Mouse (Mus musculus) A20 (cell line): ENCODE results near the gene Il4i1.

Experiments used
- DNase-seq: peaks from one replicate; pipeline ENCODE4 v3.0.0-alpha.2; 2011; ENCODE audit warnings: low read depth, low spot score

The Il4i1 gene

DNA sequence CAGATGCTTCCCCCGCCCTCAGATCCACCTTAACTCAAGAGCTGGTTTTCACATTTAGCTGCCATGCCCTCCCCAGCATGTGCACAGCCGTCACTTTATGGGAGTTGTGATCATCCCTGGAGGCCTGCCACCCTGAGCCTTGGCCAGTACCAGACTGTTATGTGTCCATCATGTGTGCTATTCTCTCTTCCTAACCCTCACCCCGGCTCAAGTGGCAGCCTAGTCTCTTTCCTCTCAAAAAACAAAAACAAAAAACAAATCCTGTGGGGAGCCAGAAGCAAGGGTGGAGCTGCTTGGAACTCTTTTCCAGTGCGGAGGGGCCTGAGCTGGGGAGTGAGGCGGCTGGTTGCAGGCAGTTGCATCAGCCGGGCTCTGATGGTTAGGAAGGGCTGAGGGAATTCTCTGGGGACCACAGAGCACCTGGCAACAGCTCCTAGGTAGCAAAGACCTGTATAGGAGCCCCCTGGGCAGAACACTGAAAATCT is 2.6 kb downstream of the Il4i1 start:
- peak; percentile 55 for DNase-seq

DNA sequence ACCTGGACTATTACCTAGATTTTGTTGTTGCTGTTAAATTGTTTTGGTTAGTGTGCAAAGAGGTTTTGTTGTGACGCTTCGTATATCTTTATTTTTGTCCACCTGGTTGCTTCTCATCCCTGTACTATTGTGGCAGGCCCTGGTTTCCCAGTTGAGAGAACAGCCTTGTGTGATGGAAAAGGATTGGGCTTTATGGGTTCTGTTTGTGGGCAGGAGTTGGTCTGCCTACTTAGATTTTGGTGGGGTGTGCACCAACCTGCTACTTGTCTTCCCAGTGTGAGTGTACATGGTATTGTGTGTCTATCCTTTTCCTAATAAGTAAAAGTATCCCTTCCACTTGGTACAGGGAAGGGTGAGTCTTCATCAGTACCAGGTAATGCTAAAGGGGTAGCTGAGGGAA is 3.2 kb downstream of the Il4i1 start:
- DNase-seq = no peak

DNA sequence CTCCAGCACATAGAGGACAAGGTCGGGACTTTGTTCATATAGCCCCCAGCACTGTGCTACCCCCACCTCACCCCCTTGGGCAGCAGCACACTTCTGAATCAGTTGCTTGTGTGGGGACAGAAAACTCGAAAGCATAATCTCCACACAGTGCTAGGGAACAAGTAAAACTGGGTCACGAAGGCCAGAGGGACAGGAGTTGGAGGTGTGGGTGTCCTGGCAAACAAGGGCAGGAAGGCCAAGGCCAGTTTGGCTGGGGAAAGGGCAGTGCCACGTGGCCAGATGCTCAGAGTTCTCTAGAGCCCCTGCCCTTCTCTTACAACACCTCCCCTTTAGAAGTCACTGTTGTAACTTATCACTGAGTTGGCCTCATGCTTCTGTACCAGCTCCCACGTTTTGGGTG is 3.7 kb downstream of the Il4i1 start:
- no peak for DNase-seq

DNA sequence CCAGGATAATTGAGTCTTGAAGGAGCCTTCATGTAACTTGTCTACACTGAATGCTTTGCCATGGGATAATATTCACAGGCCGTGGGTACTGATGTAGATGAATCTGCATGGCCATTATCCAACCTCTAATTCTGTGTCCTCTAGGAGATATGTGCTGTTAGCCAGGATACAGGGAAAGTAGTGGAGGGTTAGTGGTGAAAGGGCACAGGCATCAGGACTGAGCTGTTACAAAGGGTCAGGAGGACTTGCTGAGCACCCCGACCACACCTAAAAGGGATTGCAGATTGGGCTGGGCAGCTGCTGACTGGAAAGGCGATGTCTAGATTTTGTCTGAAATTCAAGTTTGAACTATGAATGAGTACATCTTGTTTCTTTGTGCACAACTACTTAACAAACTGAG is 4.3 kb downstream of the Il4i1 start:
- DNase-seq = no peak

DNA sequence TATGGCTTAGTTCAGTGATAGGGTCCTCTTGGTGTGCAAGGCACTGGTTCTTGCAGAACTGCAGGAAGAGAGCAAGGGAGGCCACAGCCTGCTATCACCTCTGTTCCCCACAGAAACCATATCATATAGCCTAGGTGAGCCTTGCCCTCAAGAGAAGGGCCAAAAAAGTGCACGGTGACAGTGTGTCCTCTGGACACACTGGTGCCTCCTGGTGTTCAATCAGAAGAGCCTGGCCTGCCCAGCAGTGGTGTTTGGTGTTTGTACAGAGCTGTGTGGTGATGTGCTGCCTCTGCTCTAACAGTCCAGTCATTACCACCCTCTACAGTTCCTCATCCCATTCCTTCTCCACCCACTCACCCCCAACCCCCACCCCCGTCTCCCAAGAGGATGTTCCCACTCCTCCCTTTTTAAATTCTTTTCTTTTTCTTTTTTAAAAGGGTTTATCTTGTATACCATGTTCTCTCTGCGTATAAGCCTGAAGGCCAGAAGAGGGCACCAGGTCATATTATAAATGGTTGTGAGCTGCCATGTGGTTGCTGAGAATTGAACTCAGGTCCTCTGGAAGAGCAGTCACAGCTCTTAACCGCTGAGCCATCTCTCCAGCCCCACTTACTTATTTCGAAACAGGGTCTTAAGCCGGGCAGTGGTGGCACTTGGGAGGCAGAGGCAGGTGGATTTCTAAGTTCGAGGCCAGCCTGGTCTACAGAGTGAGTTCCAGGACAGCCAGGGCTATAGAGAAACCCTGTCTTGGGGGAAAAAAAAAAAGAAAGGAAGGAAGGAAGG is 5.7 kb downstream of the Il4i1 start:
- peak; percentile 40 for DNase-seq

DNA sequence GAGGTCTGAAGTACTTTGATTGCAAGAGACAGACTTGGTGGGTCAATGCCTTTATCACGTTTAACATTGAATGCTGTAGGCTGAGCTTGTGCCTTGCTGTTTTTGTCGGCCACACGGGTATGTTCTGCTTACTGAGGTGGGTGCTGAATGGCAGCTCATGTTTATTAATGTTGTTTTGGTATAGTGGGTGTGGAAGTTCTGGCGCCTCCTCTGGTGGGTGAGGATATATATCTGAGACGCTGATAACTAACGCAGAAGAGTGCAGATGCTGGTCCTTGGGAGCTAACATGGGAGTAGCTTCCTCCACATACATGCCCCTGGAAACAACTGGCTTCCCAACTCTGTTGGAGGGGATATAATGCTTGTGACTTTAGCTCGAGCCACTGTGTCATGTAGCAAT is 7.2 kb downstream of the Il4i1 start:
- DNase-seq = no peak

DNA sequence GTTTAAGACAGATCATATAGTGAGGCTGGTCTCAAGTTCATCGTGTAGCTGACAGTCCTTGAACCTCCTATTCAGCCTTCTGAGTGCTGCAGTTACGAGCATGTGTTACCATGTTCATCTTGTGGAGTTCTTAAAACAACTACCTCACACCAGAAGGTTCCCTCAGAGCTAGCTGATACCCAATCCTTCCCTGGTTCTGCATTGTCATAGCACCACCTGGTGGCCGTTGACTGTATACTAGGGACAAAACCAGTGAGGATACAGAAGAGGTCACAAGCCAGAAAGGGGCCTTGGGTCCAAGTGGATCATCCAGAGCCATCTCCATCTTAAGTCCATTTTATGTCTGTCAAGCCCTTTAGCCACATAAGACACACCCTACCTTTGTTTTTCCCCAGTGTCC is 8.7 kb downstream of the Il4i1 start:
- peak; percentile 62 for DNase-seq

DNA sequence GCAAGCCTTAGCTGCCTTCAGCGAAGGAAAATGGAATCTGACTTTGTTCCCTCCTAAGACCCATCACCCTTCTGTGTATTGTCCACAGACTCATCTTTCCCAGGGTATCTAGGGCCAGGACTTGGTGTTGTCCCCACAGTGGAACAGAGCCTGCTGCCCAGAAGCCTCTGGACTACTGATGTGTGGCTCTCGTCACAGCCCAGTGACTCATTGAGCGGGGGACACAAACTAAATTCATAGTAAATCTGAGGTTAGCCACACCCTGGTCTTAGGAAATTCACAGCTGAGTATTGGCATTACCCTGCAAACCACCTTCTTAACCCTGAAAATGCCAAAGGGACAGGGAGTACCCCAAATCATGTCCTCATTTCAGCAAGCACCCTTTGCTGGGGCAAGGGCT is 10.6 kb downstream of the Il4i1 start:
- DNase-seq = no peak

DNA sequence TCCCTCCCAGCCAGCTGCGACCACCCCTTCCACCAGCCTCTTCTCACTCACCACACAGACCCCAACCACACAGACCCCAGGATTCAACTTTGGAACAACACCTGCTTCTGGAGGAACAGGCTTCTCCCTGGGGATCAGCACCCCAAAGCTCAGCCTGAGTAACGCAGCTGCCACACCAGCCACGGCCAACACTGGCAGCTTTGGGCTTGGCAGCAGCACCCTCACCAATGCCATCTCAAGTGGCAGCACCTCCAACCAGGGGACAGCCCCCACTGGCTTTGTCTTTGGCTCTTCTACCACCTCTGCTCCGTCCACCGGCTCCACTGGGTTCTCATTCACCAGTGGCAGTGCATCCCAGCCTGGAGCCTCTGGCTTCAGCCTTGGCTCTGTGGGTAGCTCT is 12.5 kb downstream of the Il4i1 start:
- no peak for DNase-seq

DNA sequence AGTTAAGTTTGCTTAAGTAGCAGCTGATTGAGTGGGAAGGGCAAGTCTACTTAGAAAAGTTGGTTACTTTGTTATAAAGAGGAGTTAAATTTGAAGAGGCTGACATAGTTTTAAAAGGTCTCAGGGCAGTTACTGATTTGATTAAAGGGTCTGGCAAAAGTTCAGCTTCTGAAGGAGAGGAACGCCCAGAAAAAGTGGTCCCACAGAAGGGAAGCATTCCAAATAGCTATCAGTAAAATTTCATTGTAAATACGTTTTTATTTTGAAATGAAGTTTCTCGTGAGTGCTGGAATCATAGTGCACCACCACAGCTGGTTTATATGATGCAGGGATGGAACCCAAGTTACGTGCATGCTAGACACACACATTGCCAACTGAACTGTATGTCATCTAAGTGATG is 16.6 kb downstream of the Il4i1 start:
- DNase-seq = no peak

DNA sequence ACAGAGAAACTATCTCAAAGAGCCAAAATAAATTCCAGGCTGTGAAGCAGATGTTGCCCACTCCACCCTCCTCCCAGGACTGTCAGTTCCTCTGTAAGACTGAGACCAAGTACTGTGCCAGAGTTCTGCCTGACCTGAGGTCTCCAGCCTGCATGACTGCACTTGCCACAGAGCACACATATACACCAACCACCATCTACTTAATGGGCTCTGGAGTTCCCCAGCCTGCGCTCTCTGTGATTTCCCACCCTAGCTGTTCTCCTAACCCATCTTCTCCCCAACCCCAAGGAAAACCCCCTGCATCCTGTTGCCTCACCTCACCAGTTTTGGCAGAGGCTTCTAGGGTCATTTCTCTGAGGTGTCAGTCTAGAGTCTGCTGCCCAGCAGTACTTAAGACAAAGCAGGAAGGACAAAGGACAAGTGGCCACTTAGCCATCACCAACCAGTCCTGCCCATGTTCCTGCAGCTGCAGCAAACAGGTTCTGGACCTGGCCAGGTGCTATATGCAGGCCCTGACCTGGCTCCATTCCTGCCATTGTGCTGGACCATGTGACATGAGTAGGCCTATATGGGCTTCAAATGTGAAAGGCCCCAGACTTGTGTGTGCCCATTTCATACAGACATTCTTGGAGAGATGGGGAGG is 19.3 kb downstream of the Il4i1 start:
- peak; percentile 64 for DNase-seq

DNA sequence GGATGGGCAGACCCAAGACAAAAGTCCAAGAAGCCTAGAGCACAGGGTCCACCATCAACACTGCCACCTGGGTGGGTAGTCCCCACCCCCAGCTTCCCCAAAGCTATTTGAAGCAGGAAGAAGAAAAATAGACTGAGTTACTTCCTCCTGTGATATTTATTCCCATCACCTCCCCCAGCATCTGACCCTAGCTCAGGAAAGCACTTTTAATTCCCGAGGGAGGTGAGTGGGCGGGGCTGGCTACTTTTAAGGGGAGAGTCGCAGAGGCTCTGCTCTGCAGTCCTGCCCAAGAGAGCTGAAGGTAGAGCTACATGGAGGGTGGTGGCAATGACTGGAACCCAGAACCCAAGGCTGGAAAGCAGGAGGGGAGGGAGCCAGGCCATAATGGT is 19.8 kb downstream of the Il4i1 start:
- peak; percentile 71 for DNase-seq

DNA sequence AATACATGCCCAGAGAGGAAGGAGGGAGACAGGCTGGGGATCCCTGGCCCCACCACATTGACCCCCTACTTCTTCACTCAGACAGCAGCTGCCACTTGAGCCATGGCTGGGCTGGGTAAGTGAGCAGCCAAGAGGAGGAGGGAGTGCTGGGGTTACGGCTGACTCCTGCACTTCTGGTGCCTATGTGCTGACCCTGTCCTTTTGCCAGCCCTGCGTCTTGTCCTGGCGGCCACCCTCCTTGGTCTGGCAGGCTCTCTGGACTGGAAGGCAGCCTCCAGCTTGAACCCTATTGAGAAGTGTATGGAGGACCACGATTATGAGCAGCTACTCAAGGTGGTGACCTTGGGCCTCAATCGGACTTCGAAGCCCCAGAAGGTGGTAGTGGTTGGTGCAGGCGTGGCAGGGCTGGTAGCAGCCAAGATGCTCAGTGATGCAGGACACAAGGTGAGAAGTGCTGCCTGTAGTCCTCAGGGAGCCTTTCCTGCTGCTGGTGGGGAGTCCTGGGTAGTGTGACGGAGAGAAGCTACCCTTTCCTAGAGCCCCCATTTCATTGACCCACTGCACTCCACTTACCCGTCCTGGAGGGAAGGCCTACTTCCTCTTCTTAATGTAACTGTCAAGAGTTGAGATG is 20.4 kb downstream of the Il4i1 start:
- DNase-seq = peak; percentile 49

DNA sequence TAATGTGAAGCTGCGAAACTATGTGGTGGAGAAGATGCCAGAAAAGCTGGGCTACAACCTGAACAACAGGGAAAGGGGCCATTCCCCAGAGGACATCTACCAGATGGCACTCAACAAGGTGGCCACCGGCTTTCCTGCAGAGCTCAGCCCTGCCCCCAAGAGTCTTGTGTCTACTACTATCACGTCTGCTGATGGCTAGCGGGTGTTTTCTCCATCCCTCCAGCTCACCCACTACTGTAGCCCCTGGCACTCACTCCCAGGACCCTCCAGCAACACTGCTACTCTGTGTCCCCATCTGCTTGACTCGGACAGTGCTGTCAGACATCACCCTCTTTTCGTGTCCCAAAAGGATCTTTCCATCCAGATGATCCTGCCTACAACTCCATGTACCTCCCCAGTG is 21.9 kb downstream of the Il4i1 start:
- no peak for DNase-seq

DNA sequence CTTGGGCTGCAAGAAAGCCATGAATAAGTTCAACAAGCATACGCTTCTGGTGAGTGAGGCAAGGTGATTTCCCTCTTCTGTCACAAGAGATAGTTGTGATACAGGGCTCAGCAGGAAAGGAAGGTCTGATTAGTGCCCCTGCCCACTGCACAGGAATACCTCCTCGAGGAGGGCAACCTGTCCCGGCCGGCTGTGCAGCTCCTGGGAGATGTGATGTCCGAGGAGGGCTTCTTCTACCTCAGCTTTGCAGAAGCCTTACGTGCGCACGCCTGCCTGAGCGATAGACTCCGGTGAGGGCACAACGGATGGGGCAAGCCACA is 22.9 kb downstream of the Il4i1 start:
- no peak for DNase-seq

DNA sequence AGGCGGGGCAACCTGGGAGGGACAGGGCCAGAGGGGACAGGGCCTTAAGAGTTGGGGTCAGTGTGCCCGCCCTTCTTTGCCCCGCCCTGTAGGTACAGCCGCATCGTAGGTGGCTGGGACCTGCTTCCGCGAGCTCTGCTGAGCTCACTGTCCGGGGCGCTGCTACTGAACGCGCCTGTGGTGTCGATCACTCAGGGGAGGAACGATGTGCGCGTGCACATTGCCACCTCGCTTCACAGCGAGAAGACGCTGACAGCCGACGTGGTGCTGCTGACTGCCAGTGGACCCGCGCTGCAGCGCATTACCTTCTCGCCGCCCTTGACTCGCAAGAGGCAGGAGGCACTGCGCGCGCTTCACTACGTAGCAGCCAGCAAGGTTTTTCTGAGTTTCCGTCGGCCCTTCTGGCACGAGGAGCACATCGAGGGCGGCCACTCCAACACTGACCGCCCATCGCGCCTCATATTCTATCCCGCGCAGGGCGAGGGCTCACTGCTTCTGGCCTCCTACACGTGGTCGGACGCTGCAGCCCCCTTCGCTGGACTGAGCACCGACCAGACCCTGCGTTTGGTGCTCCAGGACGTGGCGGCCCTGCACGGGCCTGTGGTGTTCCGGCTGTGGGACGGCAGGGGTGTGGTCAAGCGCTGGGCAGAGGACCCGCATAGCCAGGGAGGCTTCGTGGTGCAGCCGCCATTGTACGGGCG is 23.5 kb downstream of the Il4i1 start:
- DNase-seq = peak; percentile 78

DNA sequence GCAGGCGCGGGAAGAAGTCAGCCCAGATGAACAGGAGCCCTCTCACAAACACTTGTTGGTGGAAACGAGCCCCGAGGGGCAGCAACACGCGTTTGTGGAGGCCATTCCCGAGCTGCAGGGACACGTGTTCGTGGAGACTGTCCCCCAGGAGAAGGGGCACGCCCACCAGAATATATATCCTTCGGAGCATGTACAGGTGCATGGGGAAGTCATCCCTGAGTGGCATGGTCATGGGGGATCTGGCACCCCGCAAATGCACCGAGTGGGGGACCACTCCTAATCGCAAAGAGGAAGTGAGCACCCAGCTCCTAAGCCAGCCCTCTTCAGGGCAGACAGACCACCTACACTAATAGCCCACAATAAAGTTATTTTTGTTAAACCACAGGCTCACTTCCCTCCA is 24.2 kb downstream of the Il4i1 start:
- peak; percentile 74 for DNase-seq

DNA sequence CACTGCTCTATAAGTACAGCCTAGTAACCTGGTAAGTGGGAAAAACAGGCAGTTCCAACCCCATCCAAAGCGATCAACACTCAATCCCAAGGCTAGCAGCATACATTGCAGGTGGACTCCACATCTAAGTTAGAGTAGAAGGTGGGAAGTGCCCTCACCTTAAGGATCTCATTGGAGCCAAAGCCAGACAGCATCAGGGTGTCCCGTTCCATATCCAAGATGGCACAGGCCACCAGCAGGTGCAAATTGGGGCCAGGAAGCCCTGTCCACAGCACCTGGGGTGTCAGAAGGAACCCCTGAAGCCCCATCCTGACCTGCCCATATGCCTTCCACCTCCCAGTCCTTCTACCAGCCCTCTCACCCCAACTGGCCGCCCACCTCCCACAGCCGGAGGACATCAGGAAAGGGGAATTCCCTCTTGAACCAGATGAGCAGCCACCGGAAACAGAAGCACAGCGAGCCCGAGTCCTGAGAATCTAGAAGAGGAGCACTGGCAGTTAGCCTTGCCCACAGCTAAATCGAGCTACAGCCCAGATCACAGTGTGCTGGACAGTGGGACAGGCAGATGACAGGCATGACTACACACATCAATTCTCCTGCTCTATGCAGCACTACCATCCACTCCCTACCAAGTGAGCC is 25.8 kb downstream of the Il4i1 start:
- DNase-seq = no peak

DNA sequence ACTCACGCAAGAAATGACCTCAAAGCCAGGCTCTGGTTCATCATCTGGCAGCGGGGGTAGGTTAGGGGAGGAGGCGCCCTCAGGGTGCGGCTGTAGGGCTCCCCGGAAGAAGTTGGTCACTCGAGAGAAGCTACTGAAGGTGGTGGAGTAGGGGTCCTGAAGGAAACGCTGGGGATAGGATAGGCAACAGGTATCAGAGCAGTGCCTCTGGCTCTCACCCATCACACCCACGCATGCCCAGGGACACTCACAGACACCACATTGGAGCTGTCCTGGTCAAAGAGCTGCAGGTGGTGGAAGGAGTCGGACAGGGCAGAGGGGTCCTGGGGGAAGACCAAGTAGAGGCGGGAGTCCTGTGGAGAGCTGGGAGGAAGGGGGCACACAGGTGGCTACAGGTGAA is 28.8 kb downstream of the Il4i1 start:
- DNase-seq = no peak

DNA sequence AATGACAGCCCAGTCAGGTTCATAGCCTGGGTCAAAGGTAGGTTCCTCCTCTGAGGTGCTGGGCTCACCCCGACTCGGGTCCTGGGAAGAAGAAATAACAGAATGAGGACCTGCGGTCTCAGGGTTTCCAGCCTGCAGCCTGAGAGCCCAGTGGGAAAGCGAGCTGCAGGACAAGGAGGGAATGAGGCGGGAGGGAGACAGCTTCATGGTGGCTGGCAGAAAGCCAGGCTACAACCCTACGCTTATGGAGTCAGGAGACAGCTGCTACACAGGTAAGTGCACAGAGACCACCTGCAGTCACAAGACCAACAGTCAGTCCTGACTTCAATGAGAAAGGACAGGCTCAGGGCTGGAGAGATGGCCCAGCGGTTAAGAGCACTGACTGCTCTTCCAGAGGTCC is 30.6 kb downstream of the Il4i1 start:
- no peak for DNase-seq

DNA sequence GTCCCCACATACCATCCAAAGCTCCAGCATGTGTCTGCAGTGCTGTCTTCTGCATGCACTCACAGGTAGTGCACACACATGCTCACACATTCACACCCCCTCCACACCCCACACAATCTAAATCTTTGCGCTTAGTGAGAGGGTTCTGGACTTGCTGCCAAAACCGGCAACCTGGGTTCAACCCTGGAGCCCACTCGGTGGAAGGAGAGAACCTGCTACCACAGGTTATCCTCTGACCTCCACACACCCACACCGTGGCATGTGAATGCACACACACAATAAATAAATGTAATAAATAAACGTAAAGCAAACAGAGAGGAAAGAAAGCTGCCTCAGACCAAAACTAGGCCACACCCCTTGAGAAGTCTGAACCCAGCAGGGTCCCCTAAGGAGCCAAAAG is 31.6 kb downstream of the Il4i1 start:
- no peak for DNase-seq
